Mouse (Mus musculus) liver, postnatal 0 days (tissue): ENCODE results near the gene Smndc1.

ENCODE experiments used
- CTCF ChIP-seq: sonication (generic); IDR thresholded peaks from 2 replicates; pipeline ENCODE4 v1.5.1; 2016; ENCODE audit warnings: antibody characterized with exemption, low read depth
- EP300 ChIP-seq: IDR thresholded peaks from 2 replicates; pipeline ENCODE4 v1.6.1; 2016; ENCODE audit warnings: antibody characterized with exemption, low read depth, mild to moderate bottlenecking

- no peak for TF ChIP-seq EP300
- TF ChIP-seq CTCF, result no peak
These were observed 15.4 kb upstream of the Smndc1 start for GRCm38 (mm10) chr19:53405810-53406209.
